ENCODE assay signal across 12 mouse cellular contexts in genomic region chr1:164321408-164321807, GRCm38 (mm10). TPM values are rescaled to one million over a fixed set of nuclear protein-coding genes. Genes with fewer than 3 reads are reported as not detected.
DNase-seq lines count a peak whose midpoint lies in the region; ATAC-seq lines count a peak whose summit lies in the region.
"Had no signal": no experiment of that assay in that cellular context is flagged by ENCODE, and none has a peak within 500 bp of the region (broad histone marks: within the 10 kb centered on the region; RNA-seq: fewer than 3 reads in every experiment).

No protein-coding gene starts in this region.

- no peaks in the 10 kb centered on the region for H3K27me3 ChIP-seq in heart, embryonic 16.5 days (ENCODE audit: control insufficient read depth, insufficient read depth, low read length)
- no peaks in the 10 kb centered on the region for H3K27me3 ChIP-seq in liver, embryonic 11.5 days (replicated peaks; ENCODE audit: control insufficient read depth, insufficient read depth, low read length)
- H3K27me3 ChIP-seq: CH12.LX; neural tube, embryonic 12.5 days had no signal

- H3K36me3 ChIP-seq in heart, embryonic 16.5 days (ENCODE audit: control insufficient read depth, insufficient read depth): no peaks in the 10 kb centered on the region
- no peaks in the 10 kb centered on the region for H3K36me3 ChIP-seq in liver, embryonic 11.5 days (ENCODE audit: control insufficient read depth, insufficient read depth, low read length)
- H3K36me3 ChIP-seq: neural tube, embryonic 12.5 days had no signal

- H3K4me3 ChIP-seq in heart, embryonic 16.5 days (ENCODE audit: low read length): no peak overlapping the region
- H3K4me3 ChIP-seq in liver, embryonic 11.5 days (ENCODE audit: low read depth, low read length): no peak overlapping the region
- H3K4me3 ChIP-seq: neural tube, embryonic 12.5 days had no signal

- no peak overlapping the region for H3K9ac ChIP-seq in heart, embryonic 16.5 days (ENCODE audit: low read length)
- H3K9ac ChIP-seq in liver, embryonic 11.5 days (ENCODE audit: low read depth, low read length): no peak overlapping the region
- H3K9ac ChIP-seq: neural tube, embryonic 12.5 days had no signal

- no peaks in the 10 kb centered on the region for H3K9me3 ChIP-seq in heart, embryonic 16.5 days (replicated peaks; ENCODE audit: control insufficient read depth, low read length)
- no peaks in the 10 kb centered on the region for H3K9me3 ChIP-seq in liver, embryonic 11.5 days (ENCODE audit: control insufficient read depth, low read length)
- H3K9me3 ChIP-seq: neural tube, embryonic 12.5 days had no signal

- peaks cover 17% of the 10 kb centered on the region for H3K4me1 ChIP-seq in heart, embryonic 16.5 days (ENCODE audit: control insufficient read depth, insufficient read depth, low read length)
- peaks cover 12% of the 10 kb centered on the region for H3K4me1 ChIP-seq in liver, embryonic 11.5 days (replicated peaks; ENCODE audit: control insufficient read depth, insufficient read depth, low read length)
- H3K4me1 ChIP-seq: neural tube, embryonic 12.5 days had no signal

- H3K27ac ChIP-seq in heart, embryonic 16.5 days (ENCODE audit: low read length): peak overlapping the region; percentile 40; the same call in 1 of the 2 replicates
- H3K27ac ChIP-seq in liver, embryonic 11.5 days (ENCODE audit: low read depth, low read length): no peak overlapping the region
- H3K27ac ChIP-seq: neural tube, embryonic 12.5 days had no signal

- H3K4me2 ChIP-seq in heart, embryonic 16.5 days (ENCODE audit: low read depth, low read length): no peak overlapping the region
- H3K4me2 ChIP-seq in liver, embryonic 11.5 days: no peak overlapping the region
- H3K4me2 ChIP-seq: neural tube, embryonic 12.5 days had no signal

- whole genome bisulfite sequencing in heart, embryonic 16.5 days: 69% methylated on average over 10 of the region's 10 CpGs
- WGBS in liver, embryonic 11.5 days: 78% methylated on average over 10 of the region's 10 CpGs

- DNase-seq in heart, postnatal 4 days: no peak
- DNase-seq in 3T3-L1 (ENCODE audit: low read depth, low spot score): peak; percentile 3
- peak; percentile 31 for DNase-seq in forelimb bud, embryonic 11.5 days (ENCODE audit: low read depth, low spot score)
- DNase-seq in kidney, postnatal 10 days: peak; percentile 59
- DNase-seq in liver, embryonic 11.5 days (ENCODE audit: low spot score): no peak
- no peak for DNase-seq in cerebellum, postnatal 4 days (ENCODE audit: low spot score in 2 of 2)
- DNase-seq: right cerebral cortex, postnatal 25 days; thymus, adult 18-20 months had no signal

- ATAC-seq in heart, embryonic 16.5 days (replicated peaks; ENCODE audit: extremely low read depth, insufficient read depth, low FRiP score): no peak
- no peak for ATAC-seq in megakaryocyte, adult 5-6 weeks (ENCODE audit: poor library complexity, severe bottlenecking)
- ATAC-seq in liver, embryonic 11.5 days (replicated peaks; ENCODE audit: low FRiP score): no peak

RNA-seq across cellular contexts. Expression of gene Blzf1, which starts 14.1 kb away (rescaled TPM):
- 27.8 and 30.2 TPM in 2 replicates for polyA plus RNA-seq in heart, embryonic 16.5 days (2015; fragmentation: Nextera tagmentation; extraction: Ambion mirVana)
- total RNA-seq in heart, postnatal 4 days (2021): 10 to 100 TPM; 25.1 to 25.4 TPM
- 17.9 and 20.7 TPM in 2 replicates for total RNA-seq in megakaryocyte, adult 5-6 weeks (2015)
- total RNA-seq in megakaryocyte, adult 5-6 weeks (2017): 27.9 and 28.3 TPM in 2 replicates
- 19.7 and 22.3 TPM in 2 replicates for polyA plus RNA-seq in liver, embryonic 11.5 days (2014; fragmentation: Nextera tagmentation; extraction: Ambion mirVana)

RNA-seq across cellular contexts. Expression of gene Nme7, which starts 17.5 kb away (rescaled TPM):
- polyA plus RNA-seq in heart, embryonic 16.5 days (2015; fragmentation: Nextera tagmentation; extraction: Ambion mirVana): 21.5 and 21.9 TPM in 2 replicates
- total RNA-seq in heart, postnatal 4 days (2021): 1 to 10 TPM; 6.5 to 7.2 TPM
- 15.5 and 16.0 TPM in 2 replicates for total RNA-seq in megakaryocyte, adult 5-6 weeks (2015)
- 19.6 and 21.6 TPM in 2 replicates for total RNA-seq in megakaryocyte, adult 5-6 weeks (2017)
- 20.9 and 22.0 TPM in 2 replicates for polyA plus RNA-seq in liver, embryonic 11.5 days (2014; fragmentation: Nextera tagmentation; extraction: Ambion mirVana)

RNA-seq across cellular contexts. Expression of gene Ccdc181, which starts 46.0 kb away (rescaled TPM):
- 10.8 and 10.9 TPM in 2 replicates for polyA plus RNA-seq in heart, embryonic 16.5 days (2015; fragmentation: Nextera tagmentation; extraction: Ambion mirVana)
- 1 to 10 TPM; 7.3 to 7.6 TPM for total RNA-seq in heart, postnatal 4 days (2021)
- 4.4 and 6.7 TPM in 2 replicates for total RNA-seq in megakaryocyte, adult 5-6 weeks (2015)
- total RNA-seq in megakaryocyte, adult 5-6 weeks (2017): 11.9 and 13.8 TPM in 2 replicates
- polyA plus RNA-seq in liver, embryonic 11.5 days (2014; fragmentation: Nextera tagmentation; extraction: Ambion mirVana): 7.1 and 9.4 TPM in 2 replicates

Comparison
In these comparisons a context has a peak if more than half of its experiments do, and no peak if none do; other contexts are left out.
1. DNase-seq: peak in 3T3-L1 (single experiment), forelimb bud, embryonic 11.5 days (single experiment) and kidney, postnatal 10 days (single experiment); none in heart, postnatal 4 days (single experiment), liver, embryonic 11.5 days (single experiment) and cerebellum, postnatal 4 days (0 of 2).